Mouse (Mus musculus): ENCODE measurements around the gene Fam110c.

Gene Fam110c

GRCm38 (mm10) chr12:31116005-31116466 lies 42.4 kb downstream of the Fam110c start:
- DNase-seq, result peak; percentile 23

- no peak for DNase-seq
Measured at GRCm38 (mm10) chr12:31120535-31120934, 46.9 kb downstream of the Fam110c start.

- no peak for DNase-seq
Measured at GRCm38 (mm10) chr12:31122892-31123622, 49.4 kb downstream of the Fam110c start.

GRCm38 (mm10) chr12:31126071-31126470 lies 52.4 kb downstream of the Fam110c start:
- DNase-seq, result no peak

- no peak for DNase-seq
Measured at GRCm38 (mm10) chr12:31129548-31129947, 55.9 kb downstream of the Fam110c start.
